Mouse (Mus musculus) G1E-ER4 (cell line): ENCODE measurements around the gene Phgr1. TPM values are rescaled to one million over a fixed set of nuclear protein-coding genes. Genes with fewer than 3 reads are reported as not detected.

ENCODE experiments used
- GATA1 ChIP-seq: IDR thresholded peaks from one replicate; pipeline ENCODE4 v1.8.0; 2012; ENCODE audit warnings: low read length, inconsistent platforms
- polyA plus RNA-seq: library from polyadenylated mRNA; stranded (reverse); fragments of >175 nt; gene quantifications from 2 replicates; pipeline ENCODE4 v1.2.3, GENCODE M21; 2012

The Phgr1 gene
- polyA plus RNA-seq, 1 experiment = not detected

- no peak for TF ChIP-seq GATA1
These were observed 10.5 kb downstream of the Phgr1 start for GRCm38 (mm10) chr2:118783093-118783492.

GRCm38 (mm10) chr2:118783663-118784062, 11.1 kb downstream of the Phgr1 start:
- no peak for TF ChIP-seq GATA1

- TF ChIP-seq GATA1 = no peak
These were observed 14.0 kb downstream of the Phgr1 start for GRCm38 (mm10) chr2:118786525-118786924.

- TF ChIP-seq GATA1 = no peak
These were observed 16.9 kb downstream of the Phgr1 start for GRCm38 (mm10) chr2:118789501-118789900.

- TF ChIP-seq GATA1 = no peak
These were observed 17.6 kb downstream of the Phgr1 start for GRCm38 (mm10) chr2:118790221-118790550.

- no peak for TF ChIP-seq GATA1
These were observed 18.3 kb downstream of the Phgr1 start for GRCm38 (mm10) chr2:118790551-118791525.

GRCm38 (mm10) chr2:118791591-118792258, 19.2 kb downstream of the Phgr1 start:
- no peak for TF ChIP-seq GATA1

GRCm38 (mm10) chr2:118792259-118792613, 19.7 kb downstream of the Phgr1 start:
- TF ChIP-seq GATA1 = no peak

- TF ChIP-seq GATA1 = no peak
These were observed 21.1 kb downstream of the Phgr1 start for GRCm38 (mm10) chr2:118793636-118794035.

- TF ChIP-seq GATA1 = no peak
These were observed 30.1 kb downstream of the Phgr1 start for GRCm38 (mm10) chr2:118802542-118803118.

GRCm38 (mm10) chr2:118804474-118804873, 31.9 kb downstream of the Phgr1 start:
- TF ChIP-seq GATA1 = no peak

GRCm38 (mm10) chr2:118805137-118805536, 32.6 kb downstream of the Phgr1 start:
- no peak for TF ChIP-seq GATA1

- TF ChIP-seq GATA1 = no peak
These were observed 33.2 kb downstream of the Phgr1 start for GRCm38 (mm10) chr2:118805756-118806155.

GRCm38 (mm10) chr2:118806860-118807259, 34.3 kb downstream of the Phgr1 start:
- no peak for TF ChIP-seq GATA1

GRCm38 (mm10) chr2:118810861-118811260, 38.3 kb downstream of the Phgr1 start:
- TF ChIP-seq GATA1 = no peak

- no peak for TF ChIP-seq GATA1
These were observed 40.2 kb downstream of the Phgr1 start for GRCm38 (mm10) chr2:118812724-118813123.
